Mouse (Mus musculus) kidney, postnatal 0 days (tissue): ENCODE data around the gene Mrpl20. TPM values are rescaled to one million over a fixed set of nuclear protein-coding genes. Genes with fewer than 3 reads are reported as not detected.
A peak's percentile ranks its signal among the peaks of the same experiment; 100 is the strongest.

Experiments
- ATAC-seq: fragments of 200-750 bp; cut with Nextera tagmentation; replicated peaks from 2 replicates; pipeline ENCODE4 v1.8.0; 2017; ENCODE audit warnings: low read depth, moderate number of reproducible peaks, moderate TSS enrichment, moderate library complexity; ENCODE audit not compliant: low FRiP score
- DNase-seq: peaks from one replicate; pipeline ENCODE4 v3.0.0-alpha.2; 2016; ENCODE audit warnings: low spot score
- H3K27ac ChIP-seq: fragments of 300-500 bp; sonication (generic); 2 replicates; pipeline ENCODE4 v1.5.1; 2014; ENCODE audit warnings: mild to moderate bottlenecking
- H3K27me3 ChIP-seq: fragments of 300-500 bp; sonication (generic); 2 replicates; pipeline ENCODE4 v1.6.1; 2014; ENCODE audit warnings: low read length, mixed read lengths; ENCODE audit not compliant: insufficient read depth
- H3K36me3 ChIP-seq: fragments of 300-500 bp; sonication (generic); 2 replicates; pipeline ENCODE4 v1.6.1; 2014; ENCODE audit warnings: low read length, mixed read lengths; ENCODE audit not compliant: insufficient read depth
- H3K4me1 ChIP-seq: fragments of 300-500 bp; sonication (generic); replicated peaks from 2 replicates; pipeline ENCODE4 v1.6.1; 2014; ENCODE audit warnings: antibody characterized with exemption, low read length, mixed read lengths; ENCODE audit not compliant: insufficient read depth
- H3K4me2 ChIP-seq: fragments of 300-500 bp; sonication (generic); 2 replicates; pipeline ENCODE4 v1.6.1; 2014; ENCODE audit warnings: mild to moderate bottlenecking, low read length, moderate library complexity, mixed read lengths
- H3K4me3 ChIP-seq: fragments of 300-500 bp; sonication (generic); replicated peaks from 2 replicates; pipeline ENCODE4 v1.5.1; 2014; ENCODE audit warnings: low read depth, low read length
- H3K9ac ChIP-seq: fragments of 300-500 bp; sonication (generic); 2 replicates; pipeline ENCODE4 v1.6.1; 2014; ENCODE audit warnings: low read depth, low read length
- H3K9me3 ChIP-seq: fragments of 300-500 bp; sonication (generic); replicated peaks from 2 replicates; pipeline ENCODE4 v1.6.1; 2016; ENCODE audit warnings: low read length, inconsistent platforms, mixed read lengths
- CTCF ChIP-seq: IDR thresholded peaks from 2 replicates; pipeline ENCODE4 v1.5.1; 2016; ENCODE audit warnings: antibody characterized with exemption, low read depth, mild to moderate bottlenecking, moderate library complexity
- WGBS: fragments of 180-500 bp; shearing (Covaris S2); extraction: QIAGEN DNeasy Blood & Tissue Kit; methylation state at CpG from one replicate; pipeline ENCODE4 v1.1.7; 2014; 5-methylcytosine and 5-hydroxymethylcytosine counted together
- polyA plus RNA-seq: library from polyadenylated mRNA; unstranded; fragments of >200 nt; fragmentation: Nextera tagmentation; extraction: Ambion mirVana; gene quantifications from 2 replicates; pipeline ENCODE4 v1.2.1, GENCODE M21; 2015

The Mrpl20 gene
- polyA plus RNA-seq, 1 experiment from 2014 or later = 294 TPM

DNA sequence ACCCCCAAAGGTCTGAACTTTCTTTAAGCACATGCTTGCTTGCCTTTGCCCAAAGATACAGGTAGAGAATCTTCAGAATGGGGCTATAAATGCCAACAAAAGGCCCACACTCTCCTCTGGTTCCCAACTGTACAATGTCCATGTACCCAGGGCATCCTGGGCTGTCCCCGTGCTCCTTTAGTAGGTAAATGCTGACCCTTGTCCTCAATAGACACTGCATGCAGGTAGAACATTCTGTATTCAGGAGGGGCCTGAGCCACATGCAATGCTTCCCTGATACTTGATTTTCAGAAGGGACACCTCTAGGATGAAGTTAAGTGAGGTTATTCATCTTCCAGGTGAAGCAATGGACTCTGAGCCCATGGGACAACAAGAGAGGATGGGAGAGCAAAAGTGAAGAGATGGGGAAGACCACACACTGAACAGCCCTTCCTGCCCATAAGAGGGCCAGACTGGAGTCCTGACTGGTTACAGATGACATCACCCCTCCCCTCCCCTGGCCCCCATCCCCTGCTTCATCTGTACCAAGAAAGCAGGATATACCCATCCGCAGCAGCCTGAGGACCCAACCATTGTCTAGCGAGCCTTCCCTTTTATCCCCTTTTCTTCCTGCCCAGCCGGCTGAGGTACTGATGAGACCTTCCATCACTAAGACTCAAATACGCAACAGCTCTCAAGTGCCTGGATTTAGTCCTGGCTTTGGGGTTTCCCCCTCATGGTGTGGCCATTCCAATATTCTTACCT lies 29.2 kb upstream of the Mrpl20 start:
- peak overlapping the region; percentile 77 for H3K4me2 ChIP-seq
- H3K4me3 ChIP-seq = peak overlapping the region; percentile 32; the same call in 1 of the 2 replicates
- H3K27me3 ChIP-seq = no peaks in the 10 kb centered on the region; the same call in 1 of the 2 replicates
- TF ChIP-seq CTCF = no peak
- no peak for DNase-seq
- no peaks in the 10 kb centered on the region for H3K36me3 ChIP-seq
- 46% methylated on average over 5 of the region's 5 CpGs for WGBS
- H3K27ac ChIP-seq = 0 out of 2 replicates have a peak overlapping the region, but pooled peaks have one; percentile 13
- peaks cover 11% of the 10 kb centered on the region for H3K4me1 ChIP-seq
- no peak overlapping the region for H3K9ac ChIP-seq
- ATAC-seq = no peak
- no peaks in the 10 kb centered on the region for H3K9me3 ChIP-seq

DNA sequence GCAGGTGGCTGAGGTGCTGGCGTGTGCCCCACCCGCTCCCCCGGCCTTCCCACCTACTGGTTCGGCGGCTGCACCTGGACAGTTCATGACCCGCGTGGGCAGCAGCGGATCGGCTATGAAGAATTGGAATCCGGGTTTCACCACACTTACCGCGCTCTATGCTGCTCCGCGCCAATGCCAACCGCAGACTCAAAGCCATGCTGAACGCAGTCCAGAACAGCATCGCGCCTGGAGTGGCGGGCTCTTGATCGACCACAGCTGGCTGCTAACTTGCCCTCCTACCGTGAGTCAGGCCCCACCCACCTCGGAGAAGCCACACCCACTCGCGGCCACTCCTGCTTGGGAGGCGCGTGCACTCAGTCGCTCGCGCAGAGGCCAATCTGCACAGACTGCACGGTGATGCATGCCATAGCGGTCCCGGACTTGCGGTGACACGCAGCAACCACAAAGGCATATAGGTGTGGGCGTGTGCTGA lies 28.4 kb upstream of the Mrpl20 start, which contains the start of gene Vwa1:
Vwa1 (minus strand) TSS at position 419 of the 475 bp plus-strand sequence.
- Histone ChIP-seq H3K4me1 (peaks cover 11% of the 10 kb centered on the region), H3K4me3 (peak within 1 kb of the TSS; percentile 32), H3K4me2 (peak within 1 kb of the TSS; percentile 77), H3K36me3 (no peaks in the 10 kb centered on the region), H3K27ac (peak within 1 kb of the TSS; percentile 47; the same call in 1 of the 2 replicates), H3K9ac (peak within 1 kb of the TSS; percentile 47; the same call in 1 of the 2 replicates), H3K9me3 (no peaks in the 10 kb centered on the region), H3K27me3 (no peaks in the 10 kb centered on the region; the same call in 1 of the 2 replicates)
- DNase-seq = peak; percentile 92
- TF ChIP-seq CTCF = no peak
- 2% methylated on average over 35 of the region's 35 CpGs for WGBS
- ATAC-seq = peak; percentile 59

DNA sequence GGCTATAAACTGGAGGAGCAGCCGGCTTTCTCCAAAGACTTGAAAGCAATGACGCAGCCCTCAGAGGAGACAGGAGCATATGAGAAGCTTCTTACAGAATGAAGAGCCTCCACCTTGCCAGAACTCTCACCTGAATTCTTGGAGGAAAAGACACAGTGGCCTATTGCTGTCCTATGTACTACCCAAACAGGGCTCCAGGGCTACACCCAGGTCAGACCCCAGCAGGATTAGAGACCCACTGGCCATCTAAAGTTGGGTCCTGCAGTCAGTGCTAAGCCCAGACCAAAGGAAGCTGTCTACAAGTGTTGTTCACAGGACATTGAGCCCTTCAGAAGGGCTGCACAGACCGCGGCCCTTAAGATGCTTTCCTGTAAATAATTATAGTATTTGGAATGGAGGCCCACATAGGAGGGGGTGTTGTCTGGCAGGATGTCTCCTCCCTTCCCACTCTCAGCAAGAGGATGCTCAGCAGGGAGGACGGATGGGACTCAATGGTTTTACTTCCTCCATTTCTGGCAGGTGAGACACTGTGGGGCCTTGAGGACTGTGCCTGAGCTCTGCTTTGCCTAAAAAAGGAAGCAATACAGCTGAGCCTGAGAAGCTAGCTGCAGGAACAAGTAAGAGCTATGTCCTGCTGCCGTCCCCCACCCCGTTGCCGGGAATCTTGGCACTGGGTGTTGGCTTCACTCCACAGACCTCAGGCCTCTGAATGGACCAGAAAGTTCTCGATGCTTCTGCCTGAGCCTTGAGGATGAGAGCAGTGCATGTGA lies 27.5 kb upstream of the Mrpl20 start:
- peak overlapping the region; percentile 47; the same call in 1 of the 2 replicates for H3K27ac ChIP-seq
- H3K4me1 ChIP-seq = peaks cover 11% of the 10 kb centered on the region
- H3K4me3 ChIP-seq = peak overlapping the region; percentile 32; the same call in 1 of the 2 replicates
- 36% methylated on average over 9 of the region's 9 CpGs for WGBS
- no peaks in the 10 kb centered on the region; the same call in 1 of the 2 replicates for H3K27me3 ChIP-seq
- no peaks in the 10 kb centered on the region for H3K9me3 ChIP-seq
- peak overlapping the region; percentile 77 for H3K4me2 ChIP-seq
- TF ChIP-seq CTCF = no peak
- no peak overlapping the region for H3K9ac ChIP-seq
- ATAC-seq (no peak), DNase-seq (no peak)
- no peaks in the 10 kb centered on the region for H3K36me3 ChIP-seq

DNA sequence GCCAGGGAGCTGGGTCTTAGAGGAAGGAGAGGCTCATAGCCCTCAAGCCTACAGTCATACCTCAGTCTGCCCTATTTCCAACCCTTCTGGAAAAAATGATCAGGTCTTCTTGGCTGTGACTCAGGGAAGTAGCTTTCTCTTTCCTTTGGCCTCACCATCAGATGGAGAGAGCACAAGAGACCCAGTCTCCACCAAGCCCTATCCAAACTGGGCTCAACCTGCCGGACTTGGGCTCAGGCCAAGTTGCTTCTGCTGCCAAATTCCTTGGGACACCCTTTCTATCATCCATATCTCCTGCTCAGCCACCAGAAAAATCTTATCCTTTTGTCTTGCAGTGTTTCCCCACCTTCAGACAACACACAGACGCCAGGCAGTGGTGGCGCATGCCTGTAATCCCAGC lies 26.8 kb upstream of the Mrpl20 start:
- Histone ChIP-seq H3K9me3 (no peaks in the 10 kb centered on the region), H3K9ac (no peak overlapping the region), H3K4me2 (no peak overlapping the region), H3K36me3 (no peaks in the 10 kb centered on the region), H3K4me1 (peaks cover 7% of the 10 kb centered on the region), H3K4me3 (no peak overlapping the region), H3K27ac (no peak overlapping the region), H3K27me3 (no peaks in the 10 kb centered on the region; the same call in 1 of the 2 replicates)
- DNase-seq (no peak), ATAC-seq (no peak)
- no peak for TF ChIP-seq CTCF
- WGBS = 76% methylated on average over 3 of the region's 3 CpGs

DNA sequence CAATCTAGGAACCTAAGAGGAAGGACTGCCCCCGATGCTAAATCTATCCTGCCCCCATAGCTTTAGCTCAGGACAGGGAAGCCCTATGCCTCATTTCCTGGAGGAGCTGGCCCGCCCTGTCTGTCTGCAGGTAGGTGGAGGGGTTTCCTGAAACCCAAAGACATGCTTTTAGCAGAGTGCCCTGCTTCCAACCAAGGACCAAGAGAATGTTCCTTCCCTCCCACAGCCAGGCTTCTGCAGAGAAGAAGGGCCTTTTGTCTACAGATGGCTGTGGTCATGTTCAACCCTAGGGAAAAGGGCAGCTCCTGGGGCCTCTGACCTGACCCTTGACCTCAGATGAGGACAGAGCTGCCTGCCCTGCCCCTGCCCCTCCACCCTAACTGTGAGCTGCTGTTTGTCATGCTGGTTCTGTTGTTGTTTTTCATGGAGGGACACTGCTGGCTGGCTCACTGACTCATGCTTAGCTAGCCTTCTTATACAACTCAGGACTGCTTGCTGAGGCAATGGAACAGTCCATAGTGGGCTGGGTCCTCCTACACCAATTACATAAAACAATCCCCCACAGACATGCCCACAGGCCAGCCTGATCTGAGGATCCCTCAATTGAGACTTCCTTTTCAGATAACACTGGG lies 25.9 kb upstream of the Mrpl20 start:
- H3K4me2 ChIP-seq = no peak overlapping the region
- no peak for TF ChIP-seq CTCF
- no peaks in the 10 kb centered on the region; the same call in 1 of the 2 replicates for H3K27me3 ChIP-seq
- no peaks in the 10 kb centered on the region for H3K36me3 ChIP-seq
- H3K9me3 ChIP-seq = no peaks in the 10 kb centered on the region
- ATAC-seq (no peak), DNase-seq (no peak)
- 47% methylated on average over 2 of the region's 2 CpGs for WGBS
- no peak overlapping the region for H3K9ac ChIP-seq
- H3K27ac ChIP-seq = no peak overlapping the region
- H3K4me1 ChIP-seq = peaks cover 10% of the 10 kb centered on the region
- no peak overlapping the region for H3K4me3 ChIP-seq

DNA sequence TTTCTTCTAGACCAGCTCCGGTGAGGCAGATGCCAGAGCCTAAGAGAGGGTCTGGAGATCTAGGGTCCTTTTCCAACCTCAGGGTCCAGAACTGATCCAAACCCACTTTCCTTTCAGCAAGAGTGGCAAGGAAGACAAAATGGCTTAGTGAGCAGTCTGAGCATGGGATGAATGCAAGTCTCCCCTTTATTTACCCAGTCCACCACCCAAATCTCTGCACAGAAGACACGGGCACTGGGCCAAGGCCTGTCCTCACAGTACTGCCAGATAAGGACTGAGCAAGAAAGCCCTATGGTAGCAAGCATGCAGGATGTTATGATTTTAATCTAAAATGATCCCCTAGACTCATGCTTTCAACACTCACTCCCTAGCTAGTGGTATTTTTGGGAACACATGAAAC lies 24.9 kb upstream of the Mrpl20 start:
- Histone ChIP-seq H3K4me3 (no peak overlapping the region), H3K27me3 (no peaks in the 10 kb centered on the region; the same call in 1 of the 2 replicates), H3K9me3 (no peaks in the 10 kb centered on the region), H3K4me2 (no peak overlapping the region), H3K4me1 (peaks cover 7% of the 10 kb centered on the region), H3K36me3 (no peaks in the 10 kb centered on the region), H3K9ac (no peak overlapping the region), H3K27ac (no peak overlapping the region)
- 84% methylated on average over 2 of the region's 2 CpGs for WGBS
- DNase-seq (no peak), ATAC-seq (no peak)
- no peak for TF ChIP-seq CTCF
